Comparison of ENCODE assay signal across 7 mouse cellular contexts in genomic region chr8:94837662-94838574, GRCm38 (mm10). TPM values are rescaled to one million over a fixed set of nuclear protein-coding genes. Genes with fewer than 3 reads are reported as not detected.
A peak's percentile ranks its signal among the peaks of the same experiment; 100 is the strongest.
DNase-seq lines count a peak whose midpoint lies in the region; ATAC-seq and TF ChIP-seq lines count a peak whose summit lies in the region.

Gene Coq9 (plus strand): TSS chr8:94838321.
Gene Ciapin1 (minus strand): TSS chr8:94838358.

- no peak for TF ChIP-seq CTCF in kidney, adult 2 months (conservative IDR thresholded peaks at IDR 0.05; ENCODE audit: insufficient read depth, insufficient read length, low read depth, low read length)
- TF ChIP-seq CTCF in spleen, adult 2 months (IDR thresholded peaks at IDR 0.05; ENCODE audit: extremely low read depth, insufficient read depth, insufficient read length, insufficient replicate concordance) = no peak

- H3K4me1 ChIP-seq in embryonic facial prominence, embryonic 12.5 days = peaks cover 10% of the 10 kb centered on the region
- H3K4me1 ChIP-seq in kidney, adult 2 months (ENCODE audit: control insufficient read depth, insufficient read depth, low read length) = peaks cover 19% of the 10 kb centered on the region
- peaks cover 16% of the 10 kb centered on the region for H3K4me1 ChIP-seq in limb, embryonic 12.5 days (replicated peaks)
- H3K4me1 ChIP-seq in midbrain, embryonic 15.5 days = peaks cover 19% of the 10 kb centered on the region
- H3K4me1 ChIP-seq in spleen, adult 2 months (ENCODE audit: control insufficient read depth, insufficient read depth, insufficient read length) = peaks cover 4% of the 10 kb centered on the region; the same call in 1 of the 2 replicates

- TF ChIP-seq POLR2A in kidney, adult 2 months (IDR thresholded peaks at IDR 0.05; ENCODE audit: low read depth, low read length) = peak; percentile 87
- peak; percentile 84 for TF ChIP-seq POLR2A in spleen, adult 2 months (IDR thresholded peaks at IDR 0.05; ENCODE audit: low read depth, low read length)

- under 1% methylated on average over 82 of the region's 82 CpGs for WGBS in embryonic facial prominence, embryonic 12.5 days
- WGBS in kidney, adult 2 months = 1% methylated on average over 82 of the region's 82 CpGs
- under 1% methylated on average over 82 of the region's 82 CpGs for WGBS in limb, embryonic 12.5 days
- WGBS in midbrain, embryonic 15.5 days = under 1% methylated on average over 82 of the region's 82 CpGs
- under 1% methylated on average over 82 of the region's 82 CpGs for WGBS in spleen, adult 2 months

- peak within 1 kb of the TSS; percentile 84 for H3K4me3 ChIP-seq in embryonic facial prominence, embryonic 12.5 days
- peak within 1 kb of the TSS; percentile 89 for H3K4me3 ChIP-seq in kidney, adult 2 months (ENCODE audit: insufficient read depth, low read depth, low read length)
- peak within 1 kb of the TSS; percentile 89 for H3K4me3 ChIP-seq in limb, embryonic 12.5 days (replicated peaks)
- peak within 1 kb of the TSS; percentile 82 for H3K4me3 ChIP-seq in midbrain, embryonic 15.5 days
- H3K4me3 ChIP-seq in spleen, adult 2 months (ENCODE audit: extremely low read depth, insufficient read depth, insufficient read length) = peak within 1 kb of the TSS; percentile 88

- DNase-seq in adrenal gland, postnatal 25 days = peak; percentile 95
- DNase-seq in heart, adult 18-20 months = peak; percentile 96
- peak; percentile 98 for DNase-seq in kidney, adult 2 months
- peak; percentile 90 to 96 for DNase-seq in spleen, adult 2 months (ENCODE audit: low read depth in 1 of 2, low spot score in 2 of 2)

- H3K9ac ChIP-seq in embryonic facial prominence, embryonic 12.5 days = peak within 1 kb of the TSS; percentile 91
- H3K9ac ChIP-seq in limb, embryonic 12.5 days (replicated peaks) = peak within 1 kb of the TSS; percentile 92
- peak within 1 kb of the TSS; percentile 93 for H3K9ac ChIP-seq in midbrain, embryonic 15.5 days

- H3K27me3 ChIP-seq in embryonic facial prominence, embryonic 12.5 days = no peaks in the 10 kb centered on the region
- no peaks in the 10 kb centered on the region for H3K27me3 ChIP-seq in kidney, adult 2 months (replicated peaks; ENCODE audit: control insufficient read depth, insufficient read depth, low read length)
- no peaks in the 10 kb centered on the region for H3K27me3 ChIP-seq in limb, embryonic 12.5 days
- no peaks in the 10 kb centered on the region for H3K27me3 ChIP-seq in midbrain, embryonic 15.5 days (replicated peaks)
- no peaks in the 10 kb centered on the region for H3K27me3 ChIP-seq in spleen, adult 2 months (ENCODE audit: control insufficient read depth, insufficient read depth, low read length)

- ATAC-seq in embryonic facial prominence, embryonic 12.5 days (ENCODE audit: insufficient number of reproducible peaks, insufficient read depth, low FRiP score, low TSS enrichment) = peak; percentile 96
- ATAC-seq in limb, embryonic 12.5 days (ENCODE audit: insufficient number of reproducible peaks, insufficient read depth, low FRiP score, low TSS enrichment, low read depth) = peak; percentile 96
- ATAC-seq in midbrain, embryonic 15.5 days (replicated peaks) = peak; percentile 99

- peak within 1 kb of the TSS; percentile 77 for H3K27ac ChIP-seq in embryonic facial prominence, embryonic 12.5 days
- H3K27ac ChIP-seq in kidney, adult 2 months (ENCODE audit: insufficient read depth, low read depth, low read length) = peak within 1 kb of the TSS; percentile 99
- H3K27ac ChIP-seq in limb, embryonic 12.5 days = peak within 1 kb of the TSS; percentile 84
- peak within 1 kb of the TSS; percentile 94 for H3K27ac ChIP-seq in midbrain, embryonic 15.5 days
- peak within 1 kb of the TSS; percentile 91 for H3K27ac ChIP-seq in spleen, adult 2 months (ENCODE audit: insufficient read depth, low read length)

- H3K9me3 ChIP-seq in embryonic facial prominence, embryonic 12.5 days = no peaks in the 10 kb centered on the region
- H3K9me3 ChIP-seq in limb, embryonic 12.5 days = no peaks in the 10 kb centered on the region
- H3K9me3 ChIP-seq in midbrain, embryonic 15.5 days = no peaks in the 10 kb centered on the region

- peak within 1 kb of the TSS; percentile 69 for H3K4me2 ChIP-seq in embryonic facial prominence, embryonic 12.5 days (replicated peaks)
- H3K4me2 ChIP-seq in limb, embryonic 12.5 days = peak within 1 kb of the TSS; percentile 86
- peak within 1 kb of the TSS; percentile 92 for H3K4me2 ChIP-seq in midbrain, embryonic 15.5 days

- H3K36me3 ChIP-seq in embryonic facial prominence, embryonic 12.5 days = no peaks in the 10 kb centered on the region
- no peaks in the 10 kb centered on the region for H3K36me3 ChIP-seq in kidney, adult 2 months (ENCODE audit: control insufficient read depth, insufficient read depth, low read length)
- H3K36me3 ChIP-seq in limb, embryonic 12.5 days = 0 out of 2 replicates have a peak, but pooled peaks cover 2% of the 10 kb centered on the region
- no peaks in the 10 kb centered on the region for H3K36me3 ChIP-seq in midbrain, embryonic 15.5 days (replicated peaks)
- peaks cover 1% of the 10 kb centered on the region; the same call in 1 of the 2 replicates for H3K36me3 ChIP-seq in spleen, adult 2 months (ENCODE audit: control insufficient read depth, insufficient read depth, low read length)

RNA-seq across cellular contexts. Expression of gene Coq9, which starts in this region (rescaled TPM):
- total RNA-seq in adrenal gland, postnatal 25 days (2021) = 199 and 209 TPM in 2 replicates
- polyA plus RNA-seq in embryonic facial prominence, embryonic 12.5 days (2016; fragmentation: Nextera tagmentation; extraction: Ambion mirVana) = 61.8 and 66.3 TPM in 2 replicates
- 100 to 1,000 TPM; 627 to 660 TPM for total RNA-seq in heart, adult 18-20 months (2021)
- 378 and 521 TPM in 2 replicates for polyA plus RNA-seq in kidney, adult 2 months (2012; rRNA removed)
- polyA plus RNA-seq in limb, embryonic 12.5 days (2016; fragmentation: Nextera tagmentation; extraction: Ambion mirVana) = 61.8 and 64.4 TPM in 2 replicates
- polyA plus RNA-seq in midbrain, embryonic 15.5 days (2015; fragmentation: Nextera tagmentation; extraction: Ambion mirVana) = 56.8 and 58.3 TPM in 2 replicates
- 70.8 and 109 TPM in 2 replicates for polyA plus RNA-seq in spleen, adult 2 months (2012; rRNA removed)

RNA-seq across cellular contexts. Expression of gene Ciapin1, which starts in this region (rescaled TPM):
- 112 and 175 TPM in 2 replicates for total RNA-seq in adrenal gland, postnatal 25 days (2021)
- 141 and 144 TPM in 2 replicates for polyA plus RNA-seq in embryonic facial prominence, embryonic 12.5 days (2016; fragmentation: Nextera tagmentation; extraction: Ambion mirVana)
- 10 to 100 TPM; 66.6 to 74.8 TPM for total RNA-seq in heart, adult 18-20 months (2021)
- polyA plus RNA-seq in kidney, adult 2 months (2012; rRNA removed) = 55.8 and 71.2 TPM in 2 replicates
- 145 and 156 TPM in 2 replicates for polyA plus RNA-seq in limb, embryonic 12.5 days (2016; fragmentation: Nextera tagmentation; extraction: Ambion mirVana)
- 211 and 217 TPM in 2 replicates for polyA plus RNA-seq in midbrain, embryonic 15.5 days (2015; fragmentation: Nextera tagmentation; extraction: Ambion mirVana)
- 27.1 and 32.8 TPM in 2 replicates for polyA plus RNA-seq in spleen, adult 2 months (2012; rRNA removed)

Comparison
In these comparisons a context has a peak if more than half of its experiments do, and no peak if none do; other contexts are left out.
1. Peak in every context shown above with its lines: DNase-seq, ATAC-seq, H3K4me3 ChIP-seq and H3K27ac ChIP-seq.